Mouse (Mus musculus) embryo, embryonic 10 days (tissue): Measurements from ENCODE around the gene Gm5089.

Experiments used
- DNase-seq: peaks from one replicate; pipeline ENCODE4 v3.0.0-alpha.2; 2015; ENCODE audit warnings: low spot score

The Gm5089 gene

DNA sequence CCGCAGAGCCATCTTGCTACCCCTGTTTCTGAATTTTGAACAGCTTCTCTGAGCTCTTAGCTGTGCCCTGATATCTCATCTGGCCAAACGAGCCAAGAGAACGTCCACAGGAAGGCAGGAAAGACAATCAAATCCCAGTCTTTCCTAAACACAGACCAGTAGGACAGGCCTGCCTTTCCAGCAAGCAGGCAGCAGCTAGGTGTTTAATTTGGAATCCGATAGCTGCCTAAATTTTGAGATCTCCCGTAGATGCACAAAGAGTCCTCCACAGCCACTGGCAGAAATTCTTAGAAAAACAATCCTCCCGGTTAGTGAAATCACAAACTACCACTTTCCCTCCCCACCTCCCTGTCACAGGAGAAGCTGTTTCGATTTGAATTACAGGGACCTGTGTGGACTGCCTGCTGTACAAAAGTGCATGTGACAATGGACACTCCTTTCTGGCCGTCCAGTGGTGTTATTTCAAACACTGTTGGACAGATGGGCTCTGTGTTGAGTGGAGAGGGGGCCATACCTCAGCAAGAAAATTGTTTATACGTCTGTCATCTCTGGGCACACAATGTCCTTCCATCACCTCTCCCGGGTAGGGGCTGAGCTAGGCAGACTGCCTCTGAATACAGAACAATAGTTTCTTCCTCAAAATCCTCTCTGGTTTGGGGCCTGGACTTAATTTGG lies 24.2 kb downstream of the Gm5089 start:
- no peak for DNase-seq

DNA sequence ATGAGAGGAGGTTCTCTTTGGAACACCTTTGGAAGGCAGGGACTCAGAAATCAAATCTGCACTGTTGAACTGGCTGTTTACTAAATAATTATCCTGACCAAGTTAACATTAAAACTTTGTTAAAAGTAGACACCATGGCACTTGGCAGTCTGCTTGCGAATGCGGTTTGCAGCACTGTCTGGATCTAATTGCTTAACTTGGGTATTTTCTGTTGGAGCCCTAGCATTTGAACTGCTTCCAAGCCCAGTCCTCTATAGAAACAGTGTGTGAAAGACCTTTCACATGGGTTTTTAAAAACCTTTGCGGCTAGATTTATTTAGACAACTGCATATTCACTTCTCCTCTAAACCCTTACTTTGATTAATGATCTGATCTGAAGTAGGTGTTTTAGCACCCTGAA lies 26.5 kb downstream of the Gm5089 start:
- DNase-seq, result no peak

GRCm38 (mm10) chr14:122416166-122416771 lies 34.6 kb downstream of the Gm5089 start:
- DNase-seq, result no peak

GRCm38 (mm10) chr14:122414786-122415185 lies 36.1 kb downstream of the Gm5089 start:
- no peak for DNase-seq

DNA sequence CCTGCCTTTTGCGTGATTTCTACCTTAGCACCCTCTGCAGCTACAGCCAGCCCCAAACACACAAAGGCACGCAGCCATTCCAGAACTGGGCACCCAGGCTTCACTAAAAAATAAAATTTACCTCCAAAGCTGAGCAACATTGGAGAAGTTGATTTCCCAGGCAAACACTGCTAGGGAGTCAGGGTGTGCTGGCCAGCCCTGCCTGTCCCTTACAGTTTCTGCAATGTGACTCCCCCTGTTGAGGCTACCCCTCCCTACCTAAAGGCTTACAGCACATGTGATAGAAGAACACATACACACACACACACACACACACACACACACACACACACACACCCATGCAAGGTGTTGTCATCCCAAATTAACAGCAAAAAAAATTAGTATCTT lies 37.4 kb downstream of the Gm5089 start:
- no peak for DNase-seq

DNA sequence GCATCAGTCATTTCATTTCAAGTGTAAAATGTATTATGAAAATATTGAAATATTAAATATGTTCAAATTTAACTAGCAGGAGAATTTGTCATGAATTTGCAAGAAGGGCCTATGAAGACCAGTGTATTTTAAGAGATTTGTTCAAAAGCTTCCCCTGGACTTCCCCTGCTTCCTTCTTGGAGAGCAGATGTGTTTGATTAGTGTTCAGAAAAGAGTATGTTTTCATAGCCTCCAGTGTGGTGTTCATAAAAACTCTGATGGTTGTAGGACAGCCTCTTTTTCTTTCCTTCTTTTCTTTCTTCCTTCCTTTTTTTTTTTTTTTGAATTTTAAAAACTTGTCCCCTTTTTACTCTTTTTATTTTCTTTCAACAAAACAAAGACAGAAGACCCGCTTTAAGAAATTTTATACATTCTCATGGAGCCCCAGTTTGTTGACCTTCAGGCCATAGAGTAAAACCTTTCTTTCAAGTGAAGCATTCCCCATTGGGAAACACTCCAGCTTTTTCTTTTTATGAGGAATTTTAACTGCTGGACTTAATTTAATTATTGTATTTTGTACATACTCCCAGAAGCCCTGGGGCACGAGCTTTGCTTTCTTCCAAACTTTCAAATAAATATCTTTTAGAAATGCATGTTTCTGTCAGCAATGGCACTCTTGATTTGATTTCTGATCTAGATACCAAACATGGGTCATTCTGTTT lies 37.9 kb downstream of the Gm5089 start:
- no peak for DNase-seq

GRCm38 (mm10) chr14:122406541-122407219 lies 44.2 kb downstream of the Gm5089 start:
- DNase-seq, result peak; percentile 75

DNA sequence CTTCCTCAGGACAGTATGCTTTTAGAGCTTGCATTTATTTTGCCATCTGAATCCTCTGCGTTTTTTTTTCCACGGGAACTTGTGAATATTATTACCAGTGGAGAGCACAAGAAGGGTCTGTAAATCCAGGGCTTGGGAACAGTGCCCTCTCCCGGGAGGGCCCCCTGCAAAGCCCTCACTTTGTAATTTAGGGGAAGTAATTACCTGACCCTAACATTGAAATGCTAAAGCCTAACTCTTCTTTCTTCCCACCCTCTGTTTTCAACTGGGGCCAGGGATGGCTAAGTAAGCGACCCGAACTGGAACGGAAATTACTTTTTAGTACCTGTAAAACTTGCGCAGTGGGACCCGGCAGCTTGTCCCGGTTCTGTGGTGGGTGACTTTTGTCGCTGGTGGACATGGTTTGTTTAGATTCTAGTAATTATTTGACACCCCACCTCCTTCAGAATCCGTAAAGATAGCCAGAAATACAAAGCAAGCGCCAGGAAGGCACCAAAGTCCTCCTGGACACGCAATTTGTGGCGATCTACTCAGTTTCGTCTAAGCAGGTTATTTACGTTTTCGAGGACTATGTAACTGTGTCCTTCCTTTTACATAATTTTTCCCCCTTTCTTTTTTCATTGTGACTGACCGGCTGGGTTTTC lies 44.9 kb downstream of the Gm5089 start:
- no peak for DNase-seq

DNA sequence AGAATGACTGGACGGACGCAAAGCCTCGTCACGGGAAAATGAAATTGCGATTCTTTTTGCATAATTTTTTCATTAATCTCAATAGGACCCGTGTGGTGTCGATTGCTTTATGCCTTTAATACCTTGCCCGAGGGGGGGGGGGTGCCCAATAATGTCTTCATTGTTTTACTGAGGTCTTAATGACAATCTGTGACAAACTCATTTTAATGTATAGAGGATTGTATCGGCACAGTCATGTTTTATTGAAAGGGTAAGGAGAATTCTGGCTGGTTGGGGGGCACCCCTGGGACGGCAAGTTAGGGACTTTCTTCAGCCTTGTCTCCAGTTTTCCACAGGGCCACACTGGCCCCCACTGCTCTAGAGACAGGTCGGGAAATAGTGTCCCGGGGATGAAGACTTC lies 45.7 kb downstream of the Gm5089 start:
- no peak for DNase-seq

GRCm38 (mm10) chr14:122404596-122405154 lies 46.2 kb downstream of the Gm5089 start:
- DNase-seq, result no peak

DNA sequence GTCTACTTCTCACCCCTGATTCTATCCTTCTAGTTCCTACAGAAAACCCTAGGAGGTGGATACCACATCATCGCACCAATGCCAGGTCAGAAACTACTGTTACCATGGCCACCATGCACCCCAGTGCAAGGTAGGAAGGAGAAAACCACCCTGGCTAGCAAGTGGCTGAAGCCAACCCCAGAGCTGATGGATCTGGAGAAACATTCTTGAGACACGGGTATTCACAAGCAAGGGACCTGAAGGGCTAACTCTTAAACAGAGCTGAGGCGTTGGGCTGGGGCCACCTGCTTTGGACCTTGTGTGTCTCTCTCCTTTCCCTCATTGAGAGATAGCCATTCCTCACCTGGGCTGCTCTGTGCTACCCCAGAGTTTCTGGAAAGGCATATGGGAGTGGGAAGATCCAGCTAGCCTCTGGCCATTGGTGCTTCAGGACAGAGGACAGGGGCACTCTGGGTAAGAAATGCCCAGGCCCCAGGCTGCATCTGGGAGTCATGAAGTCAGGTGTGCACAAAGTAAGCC lies 47.4 kb downstream of the Gm5089 start:
- no peak for DNase-seq

DNA sequence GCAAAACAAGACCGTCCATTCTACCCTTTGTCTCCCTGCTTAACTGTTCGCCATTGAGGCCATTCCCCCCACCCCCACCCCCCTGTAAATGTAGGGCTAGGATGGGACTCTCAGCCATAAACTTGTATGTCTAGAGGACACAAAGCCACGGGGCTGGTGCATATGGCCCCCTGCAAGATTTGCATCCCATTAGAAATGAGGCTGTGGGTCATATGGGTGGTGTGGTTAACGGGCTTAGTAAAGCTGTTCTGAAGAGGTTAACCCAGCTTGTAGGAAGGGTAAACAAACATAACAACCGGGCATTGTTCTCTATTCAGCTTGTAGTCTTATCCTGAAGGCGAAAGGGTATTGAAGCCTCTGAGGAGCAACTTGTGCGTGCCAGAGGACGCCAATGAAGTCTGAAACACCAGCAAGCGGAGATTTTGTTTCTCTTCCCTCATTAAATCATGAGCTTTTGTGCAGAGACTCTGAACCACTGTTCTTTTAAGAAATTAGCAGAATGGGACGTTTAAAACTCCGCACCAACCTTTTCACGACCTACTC lies 48.1 kb downstream of the Gm5089 start:
- peak; percentile 46 for DNase-seq

GRCm38 (mm10) chr14:122401886-122402285 lies 49.0 kb downstream of the Gm5089 start:
- DNase-seq, result peak; percentile 64

GRCm38 (mm10) chr14:122399906-122400305 lies 51.0 kb downstream of the Gm5089 start:
- DNase-seq, result no peak

GRCm38 (mm10) chr14:122398676-122399075 lies 52.2 kb downstream of the Gm5089 start:
- no peak for DNase-seq

DNA sequence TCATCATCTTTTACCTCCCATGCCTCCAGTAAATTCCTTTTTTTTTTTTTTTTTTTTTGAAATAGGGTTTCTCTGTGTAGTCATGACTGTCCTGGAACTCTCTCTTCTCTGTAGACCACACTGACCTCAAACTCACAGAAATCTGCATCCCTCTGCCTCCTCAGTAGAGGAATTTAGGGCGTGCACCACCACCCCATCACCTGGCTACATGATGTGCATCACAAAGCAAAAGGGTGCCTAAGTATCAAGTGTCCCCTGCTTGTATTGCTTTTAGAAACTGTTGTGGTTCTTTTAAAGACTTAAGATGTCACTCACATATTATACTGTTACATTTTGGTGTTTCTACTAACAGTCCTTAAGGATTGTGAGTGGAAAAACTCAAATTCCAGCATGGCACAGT lies 57.8 kb downstream of the Gm5089 start:
- DNase-seq, result no peak

DNA sequence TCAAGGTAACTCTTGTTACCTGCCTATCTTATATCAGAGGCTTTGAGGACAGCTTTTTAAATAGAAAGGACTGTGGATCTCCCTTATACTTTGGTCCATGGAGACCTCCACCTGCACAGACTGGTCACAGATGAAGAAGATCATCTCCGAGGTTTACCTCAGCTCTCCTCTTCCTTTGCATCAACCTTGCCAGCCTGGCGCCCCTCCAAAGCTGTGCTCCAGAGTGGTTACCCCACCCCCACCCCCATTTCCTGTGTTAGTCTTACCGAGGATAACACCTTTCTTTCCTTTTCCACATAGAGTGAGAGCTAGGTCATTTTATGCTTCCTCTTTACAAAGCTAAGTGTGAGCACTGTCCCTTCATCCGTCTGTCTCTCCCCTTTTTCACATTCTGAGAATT lies 60.0 kb downstream of the Gm5089 start:
- DNase-seq, result no peak

DNA sequence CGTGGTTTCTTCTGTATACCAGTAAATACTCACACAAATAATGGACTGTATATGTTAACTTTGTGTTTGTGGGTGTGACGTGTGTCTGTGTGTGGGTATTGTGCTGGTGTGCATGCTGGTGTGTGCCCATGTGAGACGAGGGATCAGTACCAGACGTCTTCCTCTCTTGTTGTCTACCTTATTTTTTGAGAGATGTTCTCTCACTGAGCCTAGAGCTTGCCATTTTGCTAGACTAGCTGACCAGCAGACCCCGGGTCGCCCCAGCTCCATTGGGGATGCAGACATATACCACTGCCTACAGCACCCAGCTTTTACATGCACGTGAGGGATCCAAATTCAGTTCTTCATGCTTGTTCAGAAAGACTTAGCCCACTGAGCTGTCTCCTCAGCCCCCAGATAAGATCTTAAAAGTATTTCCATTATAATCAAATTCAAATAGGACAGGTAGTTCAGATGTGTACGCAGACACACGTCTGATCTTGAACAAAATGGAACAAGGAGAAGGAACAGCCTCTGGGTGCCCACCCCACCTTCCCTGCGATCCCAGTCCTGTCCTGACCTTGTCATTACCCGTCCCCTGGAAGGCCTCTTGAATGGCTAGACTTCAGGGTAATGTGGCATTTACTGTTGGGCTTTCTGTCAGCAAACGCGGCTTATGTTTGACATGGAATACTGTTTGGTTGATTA lies 61.1 kb downstream of the Gm5089 start:
- no peak for DNase-seq

GRCm38 (mm10) chr14:122388431-122389031 lies 62.4 kb downstream of the Gm5089 start:
- no peak for DNase-seq

DNA sequence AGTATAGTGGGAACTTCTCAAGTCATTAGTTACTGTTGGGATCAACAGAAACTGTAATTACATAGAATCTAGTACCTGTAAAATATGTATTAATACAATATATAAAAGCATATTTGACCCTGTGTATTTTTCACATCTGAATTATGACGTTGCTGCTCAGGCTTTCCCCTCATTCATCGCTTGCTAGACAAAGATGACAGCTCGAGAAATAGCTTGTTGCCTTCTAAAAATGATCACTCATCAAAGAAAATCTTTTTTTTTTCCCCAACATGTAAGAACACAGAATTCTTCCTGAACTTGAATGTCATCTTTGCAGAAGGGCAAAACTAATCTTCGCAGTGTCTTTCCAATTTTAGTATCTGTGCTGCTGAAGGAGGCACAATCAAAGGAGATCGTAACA lies 63.1 kb downstream of the Gm5089 start:
- no peak for DNase-seq
